Mouse (Mus musculus) regulatory T cell (primary cell): ENCODE data around the gene Slc26a9.
"Not testable (repeated sequence)": the region's sequence is repeated elsewhere in the genome, so short reads cannot be mapped to it uniquely, and the experiment has no call there.

ENCODE experiments used
- in situ Hi-C: fragments of 300-600 bp; cut with MboI, MseI; formaldehyde crosslinking; loops from one replicate; pipeline ENCODE4 v1.15.1; 2025; ENCODE audit warnings: high pct_unique_total_duplicates

Gene Slc26a9

DNA sequence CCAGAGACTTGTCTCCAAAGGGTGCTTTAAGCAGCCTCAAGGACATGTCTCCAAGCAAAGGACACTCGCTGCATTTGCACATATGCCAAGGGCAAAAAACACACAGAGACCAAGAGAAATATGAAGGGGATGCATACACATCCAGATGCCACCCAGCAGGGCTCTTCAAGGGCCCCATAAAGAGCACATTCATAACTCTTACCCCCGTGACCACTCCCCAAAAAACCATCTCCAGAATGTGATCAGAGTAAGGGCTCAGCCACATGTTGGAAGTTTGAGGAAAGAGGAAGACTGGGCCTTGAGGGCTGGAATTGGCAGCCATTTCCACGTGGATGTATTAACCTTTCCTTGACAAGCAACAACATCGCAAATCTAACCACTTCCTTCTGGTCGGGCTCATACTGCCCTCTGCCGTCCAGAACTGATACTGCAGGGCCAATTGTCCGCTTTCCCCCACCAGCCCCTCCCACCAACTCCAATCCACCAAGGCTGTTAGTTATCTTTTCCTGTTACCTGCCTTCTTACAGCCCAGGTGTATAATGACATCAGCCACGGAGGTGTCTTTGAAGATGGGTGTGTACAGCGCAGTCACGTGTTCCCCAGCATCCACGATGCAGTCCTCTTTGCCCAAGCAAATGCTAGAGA lies 21.7 kb downstream of the Slc26a9 start:
- in situ Hi-C loops = no loop called here

DNA sequence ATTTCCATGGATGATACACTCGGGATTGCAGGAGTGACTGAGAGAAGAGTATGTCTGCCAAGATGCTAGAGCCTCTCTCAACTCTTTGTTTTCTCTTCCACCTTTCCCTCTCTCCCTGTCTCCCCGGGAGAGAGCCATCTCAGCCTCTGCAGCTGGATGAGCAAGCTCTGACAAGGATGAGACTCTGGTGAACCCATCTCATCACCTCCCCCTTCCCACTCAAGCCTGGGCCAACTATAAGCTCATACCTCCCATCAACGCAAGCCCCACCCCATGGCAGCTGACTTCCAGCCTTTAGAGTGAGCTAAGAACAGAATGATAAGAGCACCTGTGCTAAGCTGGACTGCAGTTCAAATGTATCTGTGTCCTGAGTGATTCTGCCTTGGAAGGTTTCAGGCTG lies 25.5 kb downstream of the Slc26a9 start:
- in situ Hi-C loops = no loop called here

DNA sequence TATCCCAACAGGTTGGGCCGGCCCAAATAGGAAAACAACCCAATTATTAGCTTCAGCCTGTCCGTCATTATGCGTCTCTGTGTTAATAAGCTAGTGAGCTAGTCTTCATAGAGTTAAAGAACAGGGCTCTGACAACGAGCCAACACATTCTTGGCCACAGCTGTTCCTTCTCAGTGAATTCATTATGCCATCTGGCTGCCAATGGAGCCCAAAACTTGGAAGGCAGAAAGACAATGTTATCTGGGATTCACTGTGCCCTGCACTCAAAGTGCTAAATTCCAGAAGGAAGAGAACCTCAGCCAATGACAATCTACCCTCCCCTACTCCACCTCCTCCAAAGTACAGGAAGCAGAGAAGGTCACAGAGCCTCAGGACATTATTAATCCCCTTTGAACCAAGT lies 26.8 kb downstream of the Slc26a9 start:
- in situ Hi-C loops = loop anchor here (5.0 kb wide), 1 partner anchor 43 kb away; no protein-coding TSS in a partner anchor

DNA sequence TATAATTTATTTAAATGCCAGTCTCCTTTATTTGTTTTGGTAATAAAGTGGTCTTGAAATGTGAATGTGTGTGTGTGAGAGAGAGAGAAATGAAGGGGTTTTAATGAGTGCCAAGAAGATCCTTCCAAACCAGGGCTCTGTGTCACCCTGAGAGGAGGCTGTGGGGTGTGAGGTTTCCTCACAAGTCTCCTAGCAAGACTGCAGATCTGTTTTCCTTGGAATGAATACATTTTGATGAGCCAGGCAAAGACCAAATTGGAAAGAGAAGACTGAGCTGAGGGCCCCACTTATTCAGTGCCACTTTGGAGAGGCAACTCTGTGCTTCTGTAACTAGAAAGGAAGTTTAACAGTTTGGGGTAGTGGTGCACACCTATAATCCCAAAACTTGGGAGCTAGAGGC lies 27.6 kb downstream of the Slc26a9 start:
- in situ Hi-C loops = loop anchor here (5.0 kb wide), 1 partner anchor 44 kb away; no protein-coding TSS in a partner anchor

DNA sequence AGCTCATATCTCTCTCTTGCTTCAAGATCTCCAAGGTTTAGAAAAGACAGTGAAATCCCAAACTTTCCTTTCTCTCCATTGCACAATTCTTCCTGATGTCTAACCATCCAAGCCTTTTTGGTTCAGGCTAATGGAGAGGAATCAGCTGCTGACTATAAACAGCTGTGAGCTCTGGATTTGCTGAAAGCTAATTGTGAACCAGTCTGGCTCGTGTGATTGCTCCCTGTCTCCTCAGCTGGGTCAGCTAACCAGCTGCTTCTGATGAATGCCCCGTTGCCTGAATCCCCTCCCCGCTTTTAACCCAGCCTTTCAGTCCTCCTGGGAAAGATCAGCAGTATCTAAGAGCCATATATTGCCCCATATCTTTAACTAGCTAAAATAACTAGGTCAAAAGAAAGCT lies 50.8 kb downstream of the Slc26a9 start:
- in situ Hi-C loops = no loop called here

DNA sequence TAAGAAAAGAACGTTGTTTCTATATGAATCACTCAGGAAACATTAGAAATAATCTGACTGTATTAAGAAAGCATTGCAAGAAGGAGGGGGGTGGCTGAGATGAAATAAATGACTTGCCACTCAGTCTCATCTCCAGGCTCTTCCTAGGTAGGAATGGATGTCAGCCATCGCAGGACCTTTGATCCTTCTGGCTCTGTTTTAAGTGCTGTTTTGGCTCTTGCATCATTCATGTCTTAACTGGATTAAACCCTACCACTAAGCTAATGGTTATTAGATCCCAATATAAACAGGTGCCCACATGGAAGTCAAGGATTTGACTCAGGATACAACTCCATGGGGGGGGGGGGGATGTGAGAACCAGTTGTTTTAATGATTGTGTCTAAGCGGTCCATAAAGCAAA lies 51.3 kb downstream of the Slc26a9 start:
- in situ Hi-C loops = no loop called here

DNA sequence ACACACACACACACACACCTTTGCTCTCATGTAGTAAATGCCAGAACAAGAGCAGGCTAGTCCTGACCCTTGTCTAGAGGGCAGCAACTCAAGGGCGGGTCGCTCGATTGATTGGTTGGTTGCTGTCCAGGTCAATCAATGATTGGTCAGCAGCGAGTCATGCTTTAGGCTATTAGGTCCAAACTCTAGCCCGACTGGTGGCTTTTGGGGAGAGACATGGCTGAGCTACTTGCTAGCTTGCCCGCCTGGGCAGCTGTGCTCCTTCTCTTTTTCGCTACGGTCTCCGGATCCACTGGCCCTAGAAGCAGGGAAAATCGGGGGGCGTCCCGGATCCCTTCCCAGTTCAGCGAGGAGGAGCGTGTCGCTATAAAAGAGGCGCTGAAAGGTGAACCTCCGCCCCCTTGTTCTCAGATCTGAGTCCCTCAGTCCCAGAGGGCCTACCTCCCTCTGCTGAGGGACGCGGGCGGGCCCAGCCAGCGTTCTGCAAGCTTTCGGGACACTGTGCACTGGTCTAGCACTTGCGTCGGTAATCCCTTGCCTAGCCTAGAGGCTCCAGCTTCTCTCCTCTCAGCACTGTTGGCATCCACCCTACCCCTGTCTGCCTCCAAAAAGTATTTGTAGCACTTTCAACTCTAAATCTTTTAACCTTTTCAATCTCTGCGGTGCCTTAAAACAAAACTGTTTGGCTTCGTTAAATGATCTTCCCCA lies 53.5 kb downstream of the Slc26a9 start, which contains the start of gene Pm20d1:
TSS of gene Pm20d1 (plus strand) at position 180 of the 708 bp plus-strand sequence.
- in situ Hi-C loops = no loop called here

DNA sequence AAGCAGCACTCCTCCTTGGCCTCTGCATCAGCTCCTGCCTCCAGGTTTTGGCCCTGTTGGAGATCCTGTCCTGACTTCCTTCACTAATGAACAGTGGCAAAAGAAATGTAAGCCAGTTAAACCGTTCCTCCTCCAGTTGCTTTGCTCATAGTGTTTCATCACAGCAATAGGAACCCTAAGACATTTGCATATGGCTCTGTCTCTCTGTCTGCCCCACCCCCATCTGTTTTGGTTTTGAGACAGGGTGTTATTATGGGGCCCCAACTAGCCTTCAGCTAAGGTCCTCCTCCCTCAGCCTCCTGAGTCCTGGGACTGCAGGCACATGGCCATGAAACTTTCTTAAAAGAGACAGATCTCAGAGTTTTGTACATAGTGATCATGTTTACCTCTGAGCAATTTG lies 56.2 kb downstream of the Slc26a9 start:
- in situ Hi-C loops = no loop called here

DNA sequence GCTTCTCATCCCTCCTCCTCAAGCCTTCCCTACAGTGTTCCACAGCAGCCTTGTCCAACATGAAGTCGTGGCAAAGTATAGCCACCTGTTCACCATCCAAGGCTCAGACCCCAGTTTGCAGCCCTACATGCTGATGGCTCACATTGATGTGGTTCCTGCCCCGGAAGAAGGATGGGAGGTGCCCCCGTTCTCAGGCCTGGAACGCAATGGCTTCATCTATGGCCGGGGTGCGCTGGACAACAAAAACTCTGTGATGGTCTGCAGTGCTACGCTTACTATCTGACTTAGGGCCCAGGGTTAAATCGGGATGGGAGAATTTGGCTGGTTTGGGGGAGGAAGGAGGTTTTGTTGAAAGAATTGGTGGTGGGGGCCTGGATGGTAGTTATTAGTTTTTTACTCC lies 57.2 kb downstream of the Slc26a9 start:
- in situ Hi-C loops = no loop called here

DNA sequence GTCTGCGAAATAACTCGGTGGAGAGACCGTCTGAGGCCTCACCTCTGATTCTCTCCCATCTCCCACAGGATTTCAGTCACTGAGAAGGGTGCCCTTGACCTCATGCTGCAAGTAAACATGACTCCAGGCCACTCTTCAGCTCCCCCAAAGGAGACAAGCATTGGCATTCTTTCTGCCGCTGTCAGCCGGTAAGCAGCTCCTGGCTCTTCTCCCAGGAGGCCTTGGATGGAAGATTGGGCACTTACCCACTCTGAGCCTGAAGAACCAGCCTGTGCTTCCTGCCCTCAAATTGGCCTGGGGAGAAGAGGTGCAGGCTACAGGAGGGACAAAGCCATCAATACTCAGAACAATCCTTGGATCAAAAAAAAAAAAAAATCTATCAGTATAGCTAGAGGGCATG lies 58.8 kb downstream of the Slc26a9 start:
- in situ Hi-C loops = no loop called here

DNA sequence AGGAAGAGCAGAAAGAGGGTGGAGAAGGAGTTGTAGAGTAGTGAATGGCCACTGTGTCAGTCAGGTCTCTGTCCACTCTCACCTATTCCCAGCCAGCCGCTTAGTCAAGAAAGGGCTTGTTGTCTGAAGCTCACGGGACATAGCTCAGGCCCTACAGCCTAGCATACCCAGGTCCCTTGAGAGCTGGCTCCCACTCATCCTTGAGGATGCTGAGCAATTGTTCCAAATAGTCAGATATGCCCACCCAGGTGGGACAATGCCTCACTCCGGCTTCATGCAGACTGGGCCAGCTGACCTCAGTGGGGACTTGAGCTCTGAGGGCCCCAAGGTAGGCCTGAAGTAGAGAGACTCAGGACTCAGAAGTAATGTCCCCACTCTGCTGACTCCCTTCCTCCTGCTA lies 60.3 kb downstream of the Slc26a9 start:
- in situ Hi-C loops = no loop called here

DNA sequence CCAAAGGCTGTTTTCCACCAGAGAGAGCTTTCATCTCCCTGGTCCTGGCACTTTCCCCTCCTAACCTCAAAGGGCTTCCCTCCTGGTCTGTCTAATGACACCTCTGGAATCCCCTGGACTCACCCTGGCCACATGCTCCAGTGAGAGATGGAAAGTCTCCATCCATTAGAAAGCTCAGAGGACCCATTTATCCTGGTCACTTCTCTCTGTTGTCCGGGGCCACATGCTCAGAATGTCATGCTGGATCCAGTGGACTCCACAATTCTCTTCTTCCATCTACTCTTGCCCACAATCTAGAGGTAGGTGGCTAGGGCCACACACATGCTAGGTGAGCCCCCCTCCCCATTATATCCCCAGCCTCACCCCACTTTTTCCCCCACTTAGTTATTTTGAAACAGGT lies 65.2 kb downstream of the Slc26a9 start:
- in situ Hi-C loops = no loop called here

DNA sequence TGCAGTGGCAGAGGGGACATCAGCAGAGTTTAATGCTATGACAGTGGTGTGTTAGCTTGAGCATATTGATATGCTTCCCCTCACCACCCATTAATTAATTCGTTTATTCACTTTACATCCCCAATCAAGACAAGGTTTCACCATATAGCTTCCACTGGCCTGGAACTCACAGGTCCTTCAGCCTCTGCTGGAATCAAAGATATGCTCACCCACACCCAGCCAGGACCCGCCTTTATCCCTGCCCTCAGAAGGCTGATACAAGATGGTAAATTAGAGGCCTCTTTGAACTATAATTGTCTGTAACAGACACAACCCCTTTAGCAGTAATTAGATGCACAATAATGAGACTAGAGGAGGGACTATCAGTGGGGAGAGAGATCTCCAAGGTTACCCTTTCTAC lies 65.8 kb downstream of the Slc26a9 start:
- in situ Hi-C loops = loop anchor here (5.0 kb wide), 1 partner anchor 43 kb away; no protein-coding TSS in a partner anchor

DNA sequence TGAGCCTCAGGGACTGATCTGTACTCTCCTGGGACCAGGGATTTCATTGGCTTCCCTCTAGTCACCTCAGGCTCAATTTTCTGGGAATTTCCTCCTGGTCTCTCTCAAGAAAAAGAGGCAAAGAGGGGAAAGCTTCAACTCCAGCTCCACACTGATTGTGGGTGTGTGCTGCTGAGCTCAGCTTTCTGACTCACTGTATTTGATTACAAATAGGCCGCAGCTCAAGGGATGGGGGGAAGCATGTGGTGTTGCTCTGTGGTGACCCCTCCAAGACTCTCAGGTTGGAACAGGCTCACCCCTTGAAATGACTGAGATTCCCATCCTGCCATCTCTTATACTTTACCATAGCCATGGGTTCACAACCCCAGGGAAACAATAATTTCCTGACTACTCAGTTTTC lies 67.6 kb downstream of the Slc26a9 start:
- in situ Hi-C loops = loop anchor here (5.0 kb wide), 1 partner anchor 41 kb away; no protein-coding TSS in a partner anchor

DNA sequence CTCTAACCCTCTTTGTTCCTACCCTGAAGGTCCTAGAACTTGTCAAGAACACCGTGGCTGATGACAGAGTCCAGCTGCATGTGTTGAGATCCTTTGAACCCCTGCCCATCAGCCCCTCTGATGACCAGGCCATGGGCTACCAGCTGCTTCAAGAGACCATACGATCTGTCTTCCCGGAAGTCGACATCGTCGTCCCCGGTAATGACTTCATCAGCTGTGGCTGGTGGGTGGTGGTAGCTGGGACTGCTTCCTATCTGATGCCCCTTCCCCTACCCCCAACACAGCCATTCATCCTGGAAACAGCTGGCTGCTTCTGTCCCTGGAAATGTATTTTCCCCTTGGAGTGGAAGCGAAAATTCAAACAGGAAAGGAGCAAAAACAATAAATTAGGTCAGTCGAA lies 68.2 kb downstream of the Slc26a9 start:
- in situ Hi-C loops = loop anchor here (5.0 kb wide), 1 partner anchor 40 kb away; no protein-coding TSS in a partner anchor

DNA sequence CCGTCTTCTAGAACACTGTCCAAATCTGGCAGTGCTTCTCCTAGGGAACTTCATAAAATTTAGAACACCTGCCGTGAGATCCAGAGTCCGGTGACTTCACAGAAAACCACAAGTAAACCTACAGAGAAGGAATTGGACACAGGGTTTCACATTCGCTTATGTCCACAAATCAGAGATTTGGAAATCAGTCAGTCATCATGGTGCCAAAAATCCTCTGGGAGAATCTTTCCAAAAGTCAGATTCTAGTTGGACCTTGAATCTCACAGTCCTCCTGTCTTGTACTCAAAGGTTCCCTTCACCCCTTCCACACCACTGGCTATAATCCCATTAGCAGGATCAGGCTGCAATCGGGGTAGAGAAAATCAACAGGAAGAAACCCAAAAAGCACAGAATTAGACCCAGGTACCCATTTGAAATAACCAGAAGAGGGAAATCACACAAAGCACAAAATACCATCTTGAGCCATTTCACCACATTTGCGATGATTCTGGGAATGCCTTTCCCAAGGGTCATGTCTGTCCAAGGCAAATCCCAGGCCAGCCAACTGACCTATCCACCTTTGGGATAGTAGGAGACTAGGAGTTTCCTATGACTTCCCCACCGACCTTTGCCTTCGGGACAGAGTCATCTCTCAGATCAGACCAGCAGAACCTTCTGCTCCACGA lies 68.9 kb downstream of the Slc26a9 start:
- in situ Hi-C loops = loop anchor here (5.0 kb wide), 1 partner anchor 40 kb away; no protein-coding TSS in a partner anchor

DNA sequence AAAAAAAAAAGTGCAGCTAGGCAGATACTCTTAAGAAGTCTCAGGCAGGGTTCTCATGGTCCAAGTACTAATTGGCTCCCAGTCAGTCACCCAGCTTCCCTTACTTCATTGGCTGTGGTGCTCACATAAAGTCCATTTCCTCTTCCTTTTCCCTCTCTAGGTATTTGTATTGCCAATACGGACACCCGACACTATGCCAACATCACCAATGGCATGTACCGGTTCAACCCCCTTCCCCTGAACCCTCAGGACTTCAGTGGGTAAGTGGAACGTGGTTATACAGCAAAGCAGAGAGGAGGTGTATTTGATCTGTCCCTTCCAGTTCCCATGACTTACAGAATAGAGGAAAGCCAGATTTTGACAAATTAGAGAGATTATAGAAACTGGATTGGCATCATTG lies 69.9 kb downstream of the Slc26a9 start:
- in situ Hi-C loops = loop anchor here (5.0 kb wide), 1 partner anchor 39 kb away; no protein-coding TSS in a partner anchor

DNA sequence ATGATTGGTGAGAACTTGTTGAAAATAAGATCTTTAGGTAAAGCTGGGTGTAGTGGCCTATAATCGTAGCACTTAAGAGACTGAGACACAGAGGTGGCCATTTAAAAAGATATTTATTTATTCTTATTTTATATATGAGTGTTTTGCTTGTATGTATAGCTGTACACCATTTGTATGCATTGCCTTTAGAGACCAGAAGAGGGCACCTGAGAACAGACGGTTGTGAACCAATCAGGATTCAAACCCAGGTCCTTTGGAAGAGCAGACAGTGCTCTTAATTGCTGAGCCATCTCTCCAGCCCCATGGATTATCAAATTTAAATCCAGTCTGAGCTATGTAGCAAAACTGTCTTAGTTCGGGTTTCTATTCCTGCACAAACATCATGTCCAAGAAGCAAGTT lies 70.4 kb downstream of the Slc26a9 start:
- in situ Hi-C loops = loop anchor here (5.0 kb wide), 1 partner anchor 38 kb away; no protein-coding TSS in a partner anchor

DNA sequence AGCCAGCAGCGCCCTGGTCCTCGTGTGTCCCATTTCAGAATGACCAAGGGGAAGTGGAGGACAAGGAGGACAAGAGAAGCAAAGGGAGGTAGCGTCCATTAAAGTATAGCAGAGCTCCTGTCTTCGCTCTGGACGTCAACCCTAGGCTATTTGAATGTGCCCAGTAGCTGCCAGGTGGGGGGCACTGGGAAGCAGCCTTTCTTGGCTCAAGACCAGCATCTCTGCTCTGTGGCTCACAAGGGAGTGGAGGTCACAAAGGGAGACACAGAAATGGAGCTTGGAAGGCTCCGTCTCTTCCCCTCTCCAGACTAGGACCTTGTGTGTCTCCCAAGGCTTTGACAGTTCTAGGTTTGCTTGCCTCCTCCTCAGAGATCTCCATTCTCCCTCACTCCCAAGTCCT lies 73.1 kb downstream of the Slc26a9 start:
- in situ Hi-C loops = no loop called here

DNA sequence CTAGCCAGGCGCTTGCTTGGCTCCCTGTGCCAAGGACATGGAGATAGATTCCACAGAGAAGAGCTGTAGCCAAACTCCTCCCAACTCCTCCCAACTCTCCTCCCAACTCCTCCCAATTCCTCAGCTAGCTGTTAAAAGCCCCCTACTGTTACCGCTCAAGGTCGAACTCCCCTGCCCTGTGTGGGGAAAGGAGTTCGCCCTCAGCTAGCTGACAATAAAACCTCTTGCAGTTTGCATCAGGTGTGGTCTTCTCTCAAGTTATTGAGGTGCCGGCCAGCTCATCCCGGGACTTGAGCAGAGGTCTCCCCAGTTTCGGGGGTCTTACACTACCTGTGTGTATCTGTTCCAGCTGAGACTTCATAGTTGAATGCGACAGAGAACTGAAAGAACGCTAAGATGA lies 76.5 kb downstream of the Slc26a9 start:
- in situ Hi-C loops = not testable (repeated sequence)

DNA sequence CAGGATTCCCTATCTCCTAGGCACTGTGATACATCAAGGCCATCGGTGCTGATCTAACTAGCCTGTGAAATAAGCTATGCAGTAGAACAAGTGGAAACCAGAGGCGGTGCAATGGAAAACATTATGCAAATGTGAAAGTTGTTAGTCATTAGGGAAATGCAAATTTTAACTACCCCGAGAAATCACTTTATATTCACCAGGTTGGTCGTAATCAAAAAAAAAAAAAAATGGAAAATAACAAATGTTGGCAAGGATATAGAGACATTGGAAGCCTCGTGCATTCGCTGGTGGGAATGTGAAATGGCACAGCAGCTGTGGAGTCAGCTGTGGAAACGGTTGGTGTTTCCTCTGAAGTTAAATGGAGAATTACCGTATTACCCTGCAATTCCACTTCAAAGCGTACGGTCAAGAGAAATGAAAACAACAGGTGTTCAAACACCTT lies 77.1 kb downstream of the Slc26a9 start:
- in situ Hi-C loops = no loop called here
